Mouse (Mus musculus): ENCODE data around the gene Hormad1.

Hormad1 gene

GRCm38 (mm10) chr3:95636072-95636471 lies 76.6 kb downstream of the Hormad1 start:
- no peak for DNase-seq (ENCODE audit: low read depth, low spot score)

Measured in 3T3-L1 (cell line).